Mouse (Mus musculus): ENCODE measurements around the gene Phf5a.

Phf5a gene

DNA sequence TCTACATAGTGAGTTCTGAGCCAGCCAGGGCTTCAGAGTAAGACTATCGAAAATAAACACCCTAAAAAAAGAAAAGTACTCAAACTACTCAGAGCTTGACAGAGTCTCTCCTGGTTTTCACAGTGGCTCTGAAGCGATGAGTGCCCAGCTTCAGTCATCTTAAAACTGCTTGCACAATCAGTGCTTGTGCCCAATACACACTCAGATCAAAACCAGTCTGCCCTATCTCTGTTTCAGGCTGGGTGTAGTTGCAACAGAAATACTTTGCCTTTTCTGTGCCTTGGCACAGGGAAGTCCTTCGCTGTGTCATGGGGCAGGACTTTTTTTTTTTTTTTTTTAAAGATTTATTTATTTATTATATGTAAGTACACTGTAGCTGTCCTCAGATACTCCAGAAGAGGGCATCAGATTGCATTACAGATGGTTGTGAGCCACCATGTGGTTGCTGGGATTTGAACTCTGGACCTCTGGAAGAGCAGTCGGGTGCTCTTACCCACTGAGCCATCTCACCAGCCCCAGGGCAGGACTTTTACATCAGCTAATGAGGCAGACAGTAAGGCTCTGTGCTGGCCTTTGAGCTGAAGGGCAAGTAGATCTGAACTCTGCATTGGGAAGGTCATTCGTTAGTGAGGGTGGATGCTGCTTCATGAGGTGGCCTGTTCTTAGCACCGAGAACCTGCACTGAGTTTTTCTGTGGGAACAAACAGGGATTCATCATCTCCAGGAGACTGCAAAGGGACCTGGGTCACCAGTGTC, 15.3 kb upstream of the Phf5a start:
- DNase-seq (ENCODE audit: extremely low read depth, low read depth, low spot score): no peak

DNA sequence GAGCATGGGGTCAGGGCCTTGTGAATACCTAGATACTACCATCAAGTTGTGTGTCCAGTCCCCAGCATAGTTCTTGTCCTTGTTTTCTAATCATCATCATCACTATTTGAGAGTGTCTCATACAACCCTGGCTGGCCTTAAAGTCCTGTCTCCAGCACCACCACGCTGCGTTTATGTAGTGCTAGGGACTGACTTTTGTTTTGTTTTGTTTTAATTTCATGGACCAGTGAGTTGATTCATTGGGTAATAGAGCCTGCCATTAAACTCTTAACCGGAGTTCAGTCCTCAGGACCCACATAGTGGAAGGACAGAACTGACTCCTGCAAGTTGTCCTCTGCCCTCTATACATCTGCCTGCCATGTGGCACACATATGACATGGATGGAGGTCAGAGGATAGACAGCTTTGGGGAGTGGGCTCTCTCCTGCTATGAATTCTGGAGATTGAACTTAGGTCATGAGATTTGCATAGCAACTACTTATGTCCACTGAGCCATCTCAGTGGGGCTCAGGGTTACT, 13.8 kb upstream of the Phf5a start:
- no peak for DNase-seq (ENCODE audit: extremely low read depth, low read depth, low spot score)

- no peak for DNase-seq (ENCODE audit: extremely low read depth, low read depth, low spot score)
Measured at GRCm38 (mm10) chr15:81882348-81882747, 10.6 kb upstream of the Phf5a start.

DNA sequence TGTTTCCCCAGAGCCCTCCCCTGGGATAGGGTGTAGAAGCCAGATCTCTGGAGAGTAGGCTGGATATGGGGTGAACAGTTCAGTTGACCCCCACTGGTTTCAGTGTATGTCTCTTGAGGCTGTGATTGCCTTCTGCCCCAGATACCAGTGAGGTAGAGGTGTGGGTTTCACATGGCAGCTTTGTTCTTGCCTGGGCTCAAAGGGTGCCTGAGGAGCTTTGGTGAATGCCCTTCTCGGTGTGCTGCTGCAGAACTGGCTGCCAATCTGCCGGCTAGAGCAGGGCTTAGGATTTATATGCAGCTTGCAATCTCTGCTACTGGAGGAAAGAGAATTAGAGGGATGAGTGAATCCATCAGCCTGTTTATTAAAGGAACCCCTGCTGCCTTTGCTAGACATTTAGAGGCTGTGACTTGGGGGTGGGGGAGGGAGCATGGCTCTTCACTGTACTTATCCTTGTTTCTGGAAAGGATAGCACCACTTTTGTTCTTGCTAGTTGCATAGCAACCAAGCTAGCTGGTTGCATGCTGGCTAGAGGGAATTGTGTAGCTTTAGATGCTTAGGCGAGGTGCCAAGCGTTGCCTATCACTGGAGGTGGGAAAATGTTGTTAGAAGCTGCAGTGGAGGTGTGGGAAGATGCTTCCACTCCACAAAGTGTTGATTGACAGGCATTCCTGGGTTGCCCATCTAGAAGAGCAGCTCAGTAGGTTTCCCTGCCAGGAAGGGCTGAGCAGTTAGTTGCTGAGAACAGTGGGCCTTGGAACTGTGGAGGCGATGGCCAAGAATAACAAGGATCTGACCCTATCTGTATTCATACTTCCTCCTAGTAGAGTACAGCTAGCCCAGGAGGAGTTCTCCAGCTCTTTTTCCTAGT, 8.1 kb upstream of the Phf5a start:
- no peak for DNase-seq (ENCODE audit: extremely low read depth, low read depth, low spot score)

- DNase-seq (ENCODE audit: extremely low read depth, low read depth, low spot score): peak; percentile 84
Measured at GRCm38 (mm10) chr15:81872262-81873136, 788 bp upstream of the Phf5a start, which contains the start of gene Aco2. TSS of gene Aco2 (plus strand) at chr15:81872309.

- no peak for DNase-seq (ENCODE audit: extremely low read depth, low read depth, low spot score)
Measured at GRCm38 (mm10) chr15:81869985-81870384, 1.7 kb downstream of the Phf5a start.

- no peak for DNase-seq (ENCODE audit: extremely low read depth, low read depth, low spot score)
Measured at GRCm38 (mm10) chr15:81864238-81864637, 7.5 kb downstream of the Phf5a start.

- no peak for DNase-seq (ENCODE audit: extremely low read depth, low read depth, low spot score)
Measured at GRCm38 (mm10) chr15:81860471-81861135, 11.1 kb downstream of the Phf5a start.

GRCm38 (mm10) chr15:81859330-81860255, 12.1 kb downstream of the Phf5a start:
- DNase-seq (ENCODE audit: extremely low read depth, low read depth, low spot score): peak; percentile 84

- no peak for DNase-seq (ENCODE audit: extremely low read depth, low read depth, low spot score)
Measured at GRCm38 (mm10) chr15:81858517-81859329, 13.0 kb downstream of the Phf5a start, which contains the start of gene Tob2. TSS of gene Tob2 (minus strand) at chr15:81858796.

DNA sequence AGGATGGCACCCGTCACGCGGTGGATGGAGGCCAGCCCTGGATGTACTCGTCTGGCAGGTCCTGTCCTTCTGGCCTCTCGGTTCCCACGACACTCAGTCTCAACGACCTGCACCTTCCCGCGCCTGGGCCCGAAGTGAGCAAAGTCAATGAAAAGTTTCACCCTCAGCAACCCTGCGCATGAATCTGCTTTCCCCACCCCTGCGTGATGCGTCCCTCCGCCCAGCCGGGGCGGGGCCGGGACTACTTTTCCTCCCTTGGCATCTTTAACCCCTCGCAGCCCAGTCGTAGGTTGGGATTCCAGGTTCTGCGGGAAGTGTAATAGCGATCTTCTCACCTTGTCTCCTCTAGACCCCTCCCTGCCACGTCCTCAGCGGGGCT, 13.6 kb downstream of the Phf5a start:
- DNase-seq (ENCODE audit: extremely low read depth, low read depth, low spot score): no peak

DNA sequence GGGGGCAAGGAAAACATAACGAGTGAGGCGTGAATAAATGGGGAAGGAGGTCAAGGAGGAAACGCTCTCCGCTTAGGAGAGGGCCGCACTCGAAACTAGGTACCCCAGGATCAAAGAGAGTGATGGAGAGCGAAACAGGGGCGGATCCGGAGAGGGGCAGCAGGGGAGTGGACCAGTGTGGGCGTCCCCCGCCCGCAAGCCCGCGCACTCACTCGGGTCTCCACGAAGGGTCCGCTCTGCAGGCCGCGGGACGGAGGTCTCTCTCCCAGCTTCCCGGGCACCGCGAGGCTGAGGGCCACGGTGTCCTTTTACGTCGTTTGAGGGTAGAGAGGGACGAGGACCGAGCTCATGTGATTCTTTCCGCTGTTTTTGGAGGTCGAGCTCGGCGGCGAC, 14.0 kb downstream of the Phf5a start:
- no peak for DNase-seq (ENCODE audit: extremely low read depth, low read depth, low spot score)

DNA sequence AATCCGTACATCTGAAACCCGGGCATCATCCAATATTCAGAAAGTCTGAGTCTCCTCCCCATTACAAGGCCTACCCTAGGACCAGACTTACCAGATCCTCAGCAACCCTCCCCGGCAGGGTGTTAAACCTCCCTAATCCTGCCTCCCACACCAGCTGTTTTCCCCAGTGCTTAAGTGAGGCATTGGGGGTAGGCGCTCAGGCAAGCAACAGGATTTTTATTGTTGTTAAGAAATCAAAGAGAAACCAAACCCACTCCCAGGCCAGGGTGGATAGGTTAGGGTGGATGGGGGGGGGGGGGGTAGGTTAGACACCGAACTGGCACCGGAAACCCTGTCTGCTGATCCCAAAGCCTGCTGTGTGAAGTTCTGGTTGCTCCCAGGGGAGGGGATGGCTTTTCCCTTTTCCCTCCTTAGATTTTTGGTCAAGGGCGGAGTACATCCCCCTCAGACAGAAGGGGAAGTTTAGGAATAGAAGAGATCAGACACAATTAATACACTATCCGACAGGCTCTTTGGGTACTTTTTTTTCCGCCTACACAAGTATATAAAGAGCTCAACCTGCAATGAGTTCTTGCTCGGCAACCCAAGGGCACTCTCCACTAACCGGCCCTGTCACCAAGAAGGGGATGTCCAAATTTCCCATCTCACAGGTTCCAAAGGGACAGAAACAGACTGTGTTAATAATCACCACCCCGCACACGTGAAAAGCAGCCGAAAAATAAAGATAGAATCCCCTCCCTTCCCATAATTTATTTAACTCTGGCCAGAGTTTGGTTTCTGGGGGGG, 14.6 kb downstream of the Phf5a start:
- DNase-seq (ENCODE audit: extremely low read depth, low read depth, low spot score): no peak

DNA sequence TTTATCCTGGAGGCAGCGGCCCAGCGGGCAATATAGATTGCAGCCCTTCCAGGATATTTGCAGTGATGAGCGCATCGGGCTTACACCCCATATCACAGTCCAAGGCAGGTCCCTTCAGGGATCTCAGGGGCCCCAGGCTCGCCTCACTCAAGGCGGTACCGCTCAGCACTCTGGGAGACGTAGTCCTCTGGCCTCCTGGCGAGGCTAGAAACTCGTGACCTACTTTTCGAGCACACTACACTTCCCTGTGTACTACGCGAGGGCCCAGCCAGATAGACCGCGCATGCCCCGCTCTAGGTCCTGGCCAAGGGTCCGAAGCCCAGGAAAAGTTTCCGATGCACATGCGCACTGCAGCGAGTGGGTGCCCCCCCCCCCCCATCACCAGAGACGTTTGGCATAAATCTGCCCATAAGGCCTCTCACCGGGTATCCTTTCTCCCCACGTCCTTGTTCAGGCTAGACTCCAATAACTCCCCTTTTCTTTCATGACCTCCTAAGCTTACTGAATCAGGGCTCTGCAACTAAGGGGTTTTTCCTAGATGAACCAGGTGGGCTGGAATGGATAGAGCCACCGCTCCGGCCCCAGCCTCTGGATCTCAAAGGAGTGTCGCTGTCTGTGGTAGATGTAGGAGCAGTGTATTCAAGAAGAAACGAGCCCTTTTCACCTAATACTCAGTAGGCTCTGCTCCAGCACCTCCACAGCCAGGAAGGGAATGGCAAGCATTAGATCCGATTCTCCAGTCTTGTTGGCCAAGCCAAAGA, 15.5 kb downstream of the Phf5a start:
- no peak for DNase-seq (ENCODE audit: extremely low read depth, low read depth, low spot score)

DNA sequence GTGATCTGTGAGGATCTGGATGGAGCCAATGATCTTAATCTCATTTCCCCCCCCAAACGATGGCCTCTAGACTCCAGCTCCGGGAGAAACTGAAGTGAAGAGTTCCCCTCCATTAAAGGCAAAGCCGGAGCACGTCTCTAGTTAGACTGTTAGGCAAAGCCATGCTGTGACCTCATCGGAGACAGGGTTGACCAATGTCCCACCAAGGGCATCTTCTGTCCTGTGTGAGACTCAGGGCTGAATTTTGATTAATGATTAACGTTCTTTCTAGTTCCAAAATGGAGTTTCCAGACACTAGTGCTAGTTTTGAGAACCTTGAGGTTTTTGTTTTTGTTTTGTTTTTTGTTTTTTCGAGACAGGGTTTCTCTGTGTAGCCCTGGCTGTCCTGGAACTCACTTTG, 18.6 kb downstream of the Phf5a start:
- no peak for DNase-seq (ENCODE audit: extremely low read depth, low read depth, low spot score)

DNA sequence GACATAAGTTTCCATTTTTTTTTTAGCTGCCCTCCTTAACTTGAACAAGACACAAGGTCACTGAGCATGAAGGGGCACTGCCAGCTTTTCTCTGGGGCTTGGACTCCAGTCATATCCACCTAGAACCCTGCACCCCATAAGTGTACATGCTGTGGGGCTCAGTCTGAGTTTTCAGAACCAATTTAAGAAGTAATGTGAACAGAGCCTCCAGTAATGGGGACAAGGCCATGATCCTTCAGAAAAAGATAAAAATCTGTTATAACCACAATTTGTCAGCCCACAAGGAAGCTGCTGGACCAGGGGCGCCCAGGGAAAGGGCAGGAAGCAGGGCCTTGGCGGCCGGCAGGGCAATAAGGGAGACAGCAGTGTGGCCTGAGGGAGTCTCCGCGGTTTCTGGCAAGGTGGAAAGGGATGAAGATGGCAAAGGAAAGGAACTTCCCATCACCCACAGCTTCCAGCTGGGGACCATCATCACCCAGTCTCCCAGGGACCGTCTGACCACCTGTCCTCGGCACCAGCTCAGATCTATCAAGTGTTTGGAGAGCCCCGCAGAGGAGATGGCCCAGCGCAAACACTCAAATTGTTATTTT, 19.2 kb downstream of the Phf5a start:
- DNase-seq (ENCODE audit: extremely low read depth, low read depth, low spot score): no peak

GRCm38 (mm10) chr15:81851375-81851774, 20.3 kb downstream of the Phf5a start:
- DNase-seq (ENCODE audit: extremely low read depth, low read depth, low spot score): no peak
